Mouse (Mus musculus) hematopoietic stem cell, adult 5-6 weeks (primary cell): ENCODE measurements around the gene Dusp16. TPM values are rescaled to one million over a fixed set of nuclear protein-coding genes. Genes with fewer than 3 reads are reported as not detected.

Source experiments
- ATAC-seq, 2 experiments: fragments of 125-278 bp in 1 of 2; replicated peaks in 1 of 2; 2 replicates each; pipeline ENCODE4 v1.8.0; 2016 to 2017; ENCODE audit warnings: inconsistent platforms in 2 of 2, mild to moderate bottlenecking in 2 of 2, moderate number of reproducible peaks in 2 of 2, low read depth in 1 of 2, moderate TSS enrichment in 1 of 2; ENCODE audit not compliant: low FRiP score in 2 of 2, poor library complexity in 2 of 2, severe bottlenecking in 2 of 2, insufficient read depth in 1 of 2, low TSS enrichment in 1 of 2
- total RNA-seq: library from RNA; stranded (forward); fragments of 172-1452, 232-1000 nt; gene quantifications from 2 replicates; pipeline ENCODE4 v1.2.3, GENCODE M21; 2017

Gene Dusp16
- total RNA-seq, 1 experiment from 2014 or later = 18.8 TPM

DNA sequence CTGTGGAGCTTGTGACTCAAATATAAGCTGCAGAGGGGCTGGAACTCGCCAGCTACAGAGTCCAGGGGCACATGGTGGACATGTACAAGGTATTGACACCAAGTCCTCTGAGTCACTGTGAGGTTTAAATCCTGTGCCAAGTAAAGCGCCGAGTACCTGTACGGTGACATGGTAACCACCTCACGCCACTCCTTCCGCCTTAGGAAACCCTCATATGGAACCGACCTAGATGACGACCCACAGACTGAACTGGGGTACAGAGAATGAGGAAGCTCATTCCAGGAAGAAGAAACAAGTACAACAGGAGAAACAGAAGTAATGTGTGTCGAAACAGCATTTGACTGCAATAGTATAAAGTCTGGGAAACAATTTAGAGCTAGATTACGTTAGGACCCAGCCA is 3.9 kb upstream of the Dusp16 start:
- peak; percentile 80 to 83 for ATAC-seq

- ATAC-seq = peak; percentile 52 to 72
Measured at GRCm38 (mm10) chr6:134793911-134794520, 1.6 kb upstream of the Dusp16 start.

GRCm38 (mm10) chr6:134793046-134793806 is 801 bp upstream of the Dusp16 start:
- ATAC-seq = no peak

DNA sequence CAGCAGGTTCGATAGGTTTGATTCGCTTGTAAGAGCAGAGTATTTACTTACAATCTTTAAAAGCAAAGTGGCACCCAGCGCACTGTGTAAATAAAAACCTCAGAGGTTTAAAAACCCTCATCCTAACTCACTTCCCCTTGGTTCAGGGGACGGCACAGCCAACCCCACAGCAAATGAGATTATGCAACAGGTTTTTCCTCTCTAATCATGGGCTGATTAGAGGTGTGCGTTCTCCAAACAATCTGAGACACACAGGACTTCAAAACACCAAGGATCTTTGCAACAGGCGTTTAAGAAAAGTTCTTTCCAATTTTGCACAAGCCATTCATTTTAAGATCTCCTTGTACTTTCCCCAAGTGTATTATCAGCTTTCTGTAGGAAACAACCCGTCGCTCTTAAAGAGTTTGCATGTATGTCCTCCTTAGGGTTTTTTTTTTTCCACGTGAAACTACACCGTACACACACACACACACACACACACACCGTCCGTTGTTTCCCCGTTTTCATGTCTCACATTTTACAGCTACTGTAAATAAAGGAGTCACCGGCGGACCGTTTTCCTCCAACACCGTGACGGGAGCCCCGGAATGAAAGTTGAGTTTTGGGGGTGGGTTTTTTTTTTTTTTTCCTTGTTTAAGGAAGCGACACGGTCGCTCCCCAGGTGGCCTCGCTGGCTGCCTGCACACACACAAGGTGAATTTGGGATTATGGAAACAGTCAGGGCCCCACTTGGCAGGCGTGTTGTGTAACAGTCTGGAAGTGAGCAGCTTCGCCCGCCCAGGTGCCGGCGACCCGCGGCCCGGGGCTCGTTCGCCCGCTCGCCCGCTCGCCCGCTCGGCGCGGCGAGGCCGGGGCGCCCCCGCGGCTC is 940 bp downstream of the Dusp16 start:
- ATAC-seq = peak; percentile 61 to 68

DNA sequence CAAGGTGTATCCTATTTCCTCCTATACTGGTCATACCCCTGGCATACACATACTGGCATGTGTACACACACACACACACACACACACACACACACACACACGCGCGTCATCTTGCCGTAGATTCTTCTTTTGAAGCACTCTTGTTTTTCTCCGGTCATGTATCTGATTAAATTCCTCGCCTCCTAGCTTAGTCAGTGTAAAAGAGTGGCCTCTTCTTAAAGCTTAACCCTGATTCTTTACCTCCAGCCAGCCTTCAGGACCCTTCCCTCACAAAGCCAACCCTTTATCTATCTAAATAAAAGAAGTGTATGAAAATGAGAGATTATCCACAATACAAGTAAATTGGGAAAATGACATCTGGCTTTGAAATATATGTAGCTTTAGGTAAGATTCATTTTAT is 3.3 kb downstream of the Dusp16 start:
- no peak for ATAC-seq

DNA sequence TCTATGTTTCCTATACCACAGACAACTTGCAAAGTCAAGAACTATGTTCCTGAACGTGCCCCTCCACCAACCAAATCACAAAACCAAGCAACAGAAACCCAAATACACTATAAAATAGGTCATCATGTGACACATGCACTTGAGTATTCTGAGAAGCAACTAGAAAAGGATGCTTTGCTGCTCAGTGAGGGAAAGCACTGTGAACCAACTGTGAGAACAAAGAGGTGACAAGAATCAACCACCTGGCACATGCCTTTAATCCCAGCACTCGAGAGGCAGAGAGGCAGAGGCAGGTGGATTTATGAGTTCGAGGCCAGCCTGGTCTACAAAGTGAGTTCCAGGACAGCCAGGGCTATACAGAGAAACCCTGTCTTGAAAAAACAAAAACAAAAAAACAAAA is 6.0 kb downstream of the Dusp16 start:
- ATAC-seq = no peak

DNA sequence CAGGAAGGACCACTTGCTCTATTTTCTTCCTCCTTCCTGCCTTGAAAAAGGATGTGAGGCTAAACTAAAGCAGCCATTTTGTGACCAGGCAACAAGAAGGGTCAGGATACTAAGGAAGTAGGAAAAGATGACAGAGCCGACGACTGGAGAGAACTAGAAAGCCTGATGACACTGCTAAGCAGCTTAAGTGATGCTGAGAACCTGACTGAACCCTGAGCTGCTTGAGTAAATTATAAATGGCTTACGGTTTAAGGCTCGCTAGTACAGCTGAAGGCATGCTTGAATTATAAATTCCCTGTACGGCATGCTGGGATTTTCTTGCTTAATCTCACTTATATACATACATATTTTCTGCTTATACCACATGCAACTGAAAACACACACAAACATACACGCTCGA is 9.5 kb downstream of the Dusp16 start:
- ATAC-seq = no peak

DNA sequence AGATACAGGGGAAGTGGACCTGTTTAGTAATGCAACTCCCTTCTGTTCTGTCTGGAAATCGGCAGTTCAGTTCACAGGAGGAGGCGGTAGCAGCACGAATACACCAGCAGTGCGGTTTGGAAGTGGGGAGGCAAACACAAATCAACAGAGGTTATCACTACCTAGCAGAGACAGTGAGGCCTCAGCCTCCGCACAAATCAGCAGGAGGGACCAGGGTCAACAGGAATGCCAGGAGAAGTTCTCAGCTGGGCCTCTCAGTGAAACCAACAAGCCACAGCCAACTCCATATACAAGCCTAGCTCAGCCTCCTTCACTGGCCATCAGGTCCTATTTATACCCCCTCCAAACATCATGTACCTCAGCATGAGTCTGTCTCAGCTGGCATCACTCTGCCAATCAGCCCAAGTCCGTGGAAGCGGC is 10.9 kb downstream of the Dusp16 start:
- no peak for ATAC-seq

- ATAC-seq = no peak
Measured at GRCm38 (mm10) chr6:134780024-134780423, 12.4 kb downstream of the Dusp16 start.

- ATAC-seq = peak; percentile 32 to 44; a peak in 3 of 4 replicates
Measured at GRCm38 (mm10) chr6:134773961-134774360, 18.5 kb downstream of the Dusp16 start.

DNA sequence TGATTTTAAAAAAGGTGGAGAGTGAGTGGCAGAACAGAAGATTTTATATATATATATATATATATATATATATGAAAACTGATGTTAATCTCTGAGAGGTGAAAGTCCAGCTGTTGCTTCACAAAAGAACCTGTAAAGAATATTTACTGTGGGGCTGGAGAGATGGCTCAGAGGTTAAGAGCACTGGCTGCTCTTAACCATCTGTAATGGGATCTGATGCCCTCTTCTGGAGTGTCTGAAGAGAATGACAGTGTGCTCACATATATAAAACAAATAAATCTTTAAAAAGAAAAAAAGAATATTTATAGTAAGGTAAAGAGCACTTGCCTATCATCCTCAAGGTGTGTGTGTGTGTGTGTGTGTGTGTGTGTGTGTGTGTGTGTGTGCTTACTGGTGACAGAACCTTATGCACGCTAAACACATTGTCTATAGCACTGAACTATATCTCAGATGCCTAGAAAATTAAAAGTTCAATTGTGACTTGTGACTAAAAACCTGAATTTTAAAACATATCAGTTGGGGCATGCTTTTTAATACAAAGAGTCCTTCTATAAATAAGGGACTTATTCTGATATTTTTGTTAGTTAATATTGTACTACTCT is 19.0 kb downstream of the Dusp16 start:
- no peak for ATAC-seq

DNA sequence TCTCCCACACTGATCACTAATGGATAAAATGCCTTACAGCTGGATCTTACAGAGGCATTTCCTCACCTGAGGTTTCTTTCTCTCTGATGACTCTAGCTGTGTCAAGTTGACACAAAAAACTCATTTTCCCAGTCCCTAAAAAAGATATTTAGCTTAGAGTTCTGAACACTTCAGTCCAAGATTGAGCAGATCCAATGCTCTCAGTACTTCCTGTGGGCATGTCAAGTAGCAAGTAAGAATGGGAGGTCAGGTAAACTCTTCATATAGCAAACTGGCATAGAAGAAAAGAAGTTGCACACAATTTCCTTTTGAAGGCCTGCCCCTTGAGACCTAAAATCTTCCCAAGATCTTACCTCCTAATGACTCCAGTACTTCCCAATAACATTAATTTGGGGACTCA is 22.1 kb downstream of the Dusp16 start:
- ATAC-seq = no peak

DNA sequence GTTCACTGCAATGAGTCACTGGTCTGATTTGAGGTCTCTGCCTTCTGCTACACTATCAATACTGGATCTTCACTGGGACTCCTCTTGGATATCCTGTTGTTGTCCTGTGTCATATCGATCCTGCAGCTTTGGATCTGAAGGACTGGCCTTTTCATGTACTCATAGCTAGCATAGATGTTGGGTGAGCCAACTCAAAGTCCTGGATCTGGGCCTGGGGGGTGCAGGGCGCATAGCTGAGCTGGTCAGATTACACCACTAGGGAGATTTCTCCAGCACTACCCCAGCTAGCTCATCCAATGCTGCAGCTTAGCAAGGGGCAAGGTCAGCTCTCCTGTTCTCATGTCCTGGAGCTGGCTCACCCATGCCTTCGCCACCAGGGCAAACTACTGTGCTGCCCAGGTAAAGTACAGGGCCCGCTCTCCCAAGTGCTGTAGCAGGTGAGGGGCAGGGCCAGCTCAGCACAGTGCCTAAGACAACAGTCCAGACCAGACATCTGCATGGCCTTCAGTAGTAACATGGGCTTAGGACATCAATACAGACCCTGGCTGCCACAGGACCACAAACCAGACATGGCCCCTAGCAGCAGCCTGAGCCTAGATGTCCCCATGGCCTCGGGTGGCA is 27.9 kb downstream of the Dusp16 start:
- ATAC-seq = no peak

DNA sequence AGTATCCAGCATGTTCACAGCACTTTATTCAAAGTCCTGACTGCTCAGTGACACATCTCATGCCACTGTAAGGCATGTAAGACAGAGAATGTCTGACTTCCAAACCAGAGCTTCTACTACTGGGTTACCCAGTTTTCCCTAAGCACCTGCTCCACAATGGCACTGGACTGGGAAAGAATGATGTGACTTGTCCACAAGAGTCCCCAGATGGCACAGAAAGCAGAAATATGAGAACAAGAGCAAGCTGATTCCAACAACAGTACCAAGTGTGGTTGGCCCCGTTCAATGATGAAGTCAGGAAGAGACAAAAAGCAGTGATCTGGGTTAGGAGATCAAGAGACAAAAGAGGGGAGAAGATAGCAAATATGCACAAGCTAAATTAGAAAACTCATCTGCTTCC is 29.0 kb downstream of the Dusp16 start:
- ATAC-seq = no peak

DNA sequence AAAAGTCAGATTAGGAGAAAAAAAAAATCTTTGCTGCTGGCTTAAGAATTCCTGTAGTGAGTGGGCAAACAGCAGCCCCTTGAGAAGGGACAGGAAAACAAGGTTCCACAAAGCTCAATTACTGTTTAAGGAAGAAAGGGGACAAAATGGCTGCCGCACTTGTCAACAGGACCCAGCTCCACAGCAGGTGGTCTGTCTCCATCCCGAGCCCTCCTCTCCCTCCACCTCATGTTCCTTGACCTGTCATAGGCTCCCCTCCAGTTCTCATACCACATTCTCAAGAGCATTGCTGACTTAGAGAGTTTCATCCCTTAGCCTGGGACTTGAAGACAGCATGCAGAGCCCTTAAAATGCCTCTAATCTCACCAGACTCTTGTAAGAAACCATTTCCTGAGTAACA is 30.6 kb downstream of the Dusp16 start:
- ATAC-seq = no peak

GRCm38 (mm10) chr6:134760926-134761544 is 31.4 kb downstream of the Dusp16 start:
- ATAC-seq = no peak

DNA sequence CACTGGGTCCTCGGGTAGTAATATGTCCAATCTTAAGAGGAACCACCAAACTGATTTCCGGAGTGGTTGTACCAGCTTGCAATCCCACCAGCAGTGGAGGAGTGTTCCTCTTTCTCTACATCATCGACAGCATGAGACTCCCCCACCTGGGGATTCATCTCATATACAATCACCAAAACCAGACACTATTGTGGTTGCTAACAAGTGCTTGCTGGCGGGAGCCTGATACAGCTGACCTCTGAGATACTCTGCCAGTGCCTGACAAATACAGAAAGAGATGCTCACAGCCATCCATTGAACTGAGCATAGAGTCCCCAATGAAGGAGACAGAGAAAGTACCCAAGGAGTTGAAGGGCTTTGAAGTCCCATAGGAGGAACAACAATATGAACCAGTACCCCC is 36.4 kb downstream of the Dusp16 start:
- ATAC-seq = no peak
